Mouse (Mus musculus) CH12.LX (cell line): ENCODE results near the gene Exoc2. TPM values are rescaled to one million over a fixed set of nuclear protein-coding genes. Genes with fewer than 3 reads are reported as not detected.

Experiments
- DNase-seq: peaks from one replicate; pipeline ENCODE4 v3.0.0-alpha.2; 2013; ENCODE audit errors: extremely low read depth
- H3K27ac ChIP-seq: 2 replicates; pipeline ENCODE4 v1.5.1; 2012; ENCODE audit warnings: low read depth, mild to moderate bottlenecking, control low read depth, moderate library complexity; ENCODE audit not compliant: insufficient read depth
- H3K27me3 ChIP-seq: replicated peaks from 2 replicates; pipeline ENCODE3; 2012; ENCODE audit warnings: inconsistent platforms
- H3K36me3 ChIP-seq, 2 experiments: replicated peaks in 1 of 2; 2 replicates each; pipeline versions ENCODE3 to v1.6.1; 2012; ENCODE audit warnings: inconsistent platforms in 1 of 2, low read length in 1 of 2, mild to moderate bottlenecking in 1 of 2, mixed read lengths in 1 of 2, moderate library complexity in 1 of 2; ENCODE audit not compliant: control insufficient read depth in 1 of 2, insufficient read depth in 1 of 2
- H3K4me1 ChIP-seq, 2 experiments: 2 replicates each; pipeline ENCODE4 v1.6.1; 2012; ENCODE audit warnings: inconsistent platforms in 1 of 2, moderate library complexity in 1 of 2; ENCODE audit not compliant: insufficient read depth in 2 of 2, control insufficient read depth in 1 of 2
- H3K4me2 ChIP-seq: 2 replicates; pipeline ENCODE4 v1.6.1; 2012; ENCODE audit warnings: low read depth, mild to moderate bottlenecking, control low read depth; ENCODE audit not compliant: poor library complexity, insufficient read depth, severe bottlenecking
- H3K4me3 ChIP-seq, 3 experiments: fragments of 150-350 bp in 1 of 3; sonication (generic) in 1 of 3; replicated peaks in 1 of 3; 2 replicates each; pipeline versions ENCODE3 to v1.5.1; 2011 to 2012; ENCODE audit warnings: low read depth in 2 of 3, low read length in 2 of 3, mild to moderate bottlenecking in 2 of 3, moderate library complexity in 2 of 3, control low read depth in 1 of 3, improper control_type of control experiment in 1 of 3, inconsistent platforms in 1 of 3, mixed read lengths in 1 of 3; ENCODE audit not compliant: poor library complexity in 1 of 3
- H3K79me2 ChIP-seq: replicated peaks from 2 replicates; pipeline ENCODE4 v1.6.1; 2012; ENCODE audit warnings: mild to moderate bottlenecking, moderate library complexity; ENCODE audit not compliant: control insufficient read depth, poor library complexity, insufficient read depth, severe bottlenecking; ENCODE audit errors: extremely low read depth
- H3K9ac ChIP-seq: 2 replicates; pipeline ENCODE4 v1.6.1; 2012; ENCODE audit warnings: low read depth, mild to moderate bottlenecking, control low read depth, moderate library complexity; ENCODE audit not compliant: insufficient read depth
- H3K9me3 ChIP-seq: replicated peaks from 2 replicates; pipeline ENCODE3; 2012; ENCODE audit warnings: low read length, inconsistent platforms, mixed read lengths
- BHLHE40 ChIP-seq: IDR thresholded peaks from 2 replicates; pipeline ENCODE4 v1.6.1; 2011; ENCODE audit warnings: mild to moderate bottlenecking, low read depth, low read length, improper control_type of control experiment
- CHD1 ChIP-seq: IDR thresholded peaks from 2 replicates; pipeline ENCODE4 v1.6.1; 2012; ENCODE audit warnings: low read depth, low read length, improper control_type of control experiment, inconsistent platforms
- CHD2 ChIP-seq: IDR thresholded peaks from 2 replicates; pipeline ENCODE4 v1.6.1; 2011; ENCODE audit warnings: low read length, improper control_type of control experiment
- E2F4 ChIP-seq: IDR thresholded peaks from 2 replicates; pipeline ENCODE4 v1.6.1; 2011; ENCODE audit warnings: low read depth, low read length, improper control_type of control experiment; ENCODE audit not compliant: insufficient replicate concordance
- ELF1 ChIP-seq: IDR thresholded peaks from 2 replicates; pipeline ENCODE4 v1.6.1; 2014; ENCODE audit warnings: low read depth, mild to moderate bottlenecking, inconsistent platforms, low read length, improper control_type of control experiment
- EP300 ChIP-seq: IDR thresholded peaks from 2 replicates; pipeline ENCODE4 v1.6.1; 2011; ENCODE audit warnings: low read length, improper control_type of control experiment
- ETS1 ChIP-seq: conservative IDR thresholded peaks from 2 replicates; pipeline ENCODE4 v1.6.1; 2012; ENCODE audit warnings: low read depth, mild to moderate bottlenecking, inconsistent platforms, low read length, improper control_type of control experiment, moderate library complexity
- HCFC1 ChIP-seq: IDR thresholded peaks from 2 replicates; pipeline ENCODE4 v1.6.1; 2012; ENCODE audit warnings: low read depth, mild to moderate bottlenecking, inconsistent platforms, low read length, improper control_type of control experiment
- IRF4 ChIP-seq: IDR thresholded peaks from 2 replicates; pipeline ENCODE4 v1.6.1; 2014; ENCODE audit warnings: low read depth, mild to moderate bottlenecking, inconsistent platforms, low read length, improper control_type of control experiment
- JUND ChIP-seq: conservative IDR thresholded peaks from 2 replicates; pipeline ENCODE4 v1.6.1; 2011; ENCODE audit warnings: low read depth, low read length, improper control_type of control experiment
- KAT2A ChIP-seq: IDR thresholded peaks from 2 replicates; pipeline ENCODE4 v1.6.1; 2012; ENCODE audit warnings: low read length, improper control_type of control experiment, inconsistent platforms; ENCODE audit not compliant: insufficient replicate concordance
- MAFK ChIP-seq: IDR thresholded peaks from 2 replicates; pipeline ENCODE4 v1.6.1; 2011; ENCODE audit warnings: low read length, improper control_type of control experiment; ENCODE audit not compliant: insufficient replicate concordance
- MAX ChIP-seq: IDR thresholded peaks from 2 replicates; pipeline ENCODE4 v1.6.1; 2011; ENCODE audit warnings: low read length, improper control_type of control experiment
- MAZ ChIP-seq: IDR thresholded peaks from 2 replicates; pipeline ENCODE4 v1.6.1; 2012; ENCODE audit warnings: low read depth, mild to moderate bottlenecking, inconsistent platforms, low read length, improper control_type of control experiment, moderate library complexity
- MEF2A ChIP-seq: IDR thresholded peaks from 2 replicates; pipeline ENCODE4 v1.6.1; 2014; ENCODE audit warnings: low read depth, mild to moderate bottlenecking, inconsistent platforms, low read length, improper control_type of control experiment, borderline replicate concordance
- RAD21 ChIP-seq: IDR thresholded peaks from 2 replicates; pipeline ENCODE4 v1.6.1; 2011; ENCODE audit warnings: low read depth, mild to moderate bottlenecking, low read length, improper control_type of control experiment, moderate library complexity
- RCOR1 ChIP-seq: conservative IDR thresholded peaks from 2 replicates; pipeline ENCODE4 v1.6.1; 2012; ENCODE audit warnings: low read depth, mild to moderate bottlenecking, inconsistent platforms, low read length, improper control_type of control experiment
- SIN3A ChIP-seq: IDR thresholded peaks from 2 replicates; pipeline ENCODE4 v1.6.1; 2012; ENCODE audit warnings: low read length, improper control_type of control experiment, inconsistent platforms
- TCF12 ChIP-seq: IDR thresholded peaks from 2 replicates; pipeline ENCODE4 v1.6.1; 2014; ENCODE audit warnings: low read depth, mild to moderate bottlenecking, inconsistent platforms, low read length, improper control_type of control experiment
- ZC3H11A ChIP-seq: IDR thresholded peaks from 2 replicates; pipeline ENCODE4 v1.6.1; 2012; ENCODE audit warnings: low read depth, mild to moderate bottlenecking, inconsistent platforms, low read length, improper control_type of control experiment
- ZMIZ1 ChIP-seq: IDR thresholded peaks from 2 replicates; pipeline ENCODE4 v1.6.1; 2012; ENCODE audit warnings: low read depth, mild to moderate bottlenecking, inconsistent platforms, low read length, improper control_type of control experiment
- ZNF384 ChIP-seq: IDR thresholded peaks from 2 replicates; pipeline ENCODE4 v1.6.1; 2012; ENCODE audit warnings: low read depth, low read length, improper control_type of control experiment, inconsistent platforms
- dilution Hi-C: fragments of 300-500 bp; cut with MboI; formaldehyde crosslinking; loops from 2 replicates; pipeline ENCODE4 v1.14.3; 2020; ENCODE audit warnings: low sequenced_read_pairs; ENCODE audit not compliant: extremely low pct_unique_long_range_greater_than_20kb, extremely low pct_ligation_motif_present
- in situ Hi-C: fragments of 300-500 bp; cut with MboI; formaldehyde crosslinking; loops from 3 replicates; pipeline ENCODE4 v1.14.3; 2019; ENCODE audit warnings: low sequenced_read_pairs, low pct_ligation_motif_present, low pct_unique_long_range_greater_than_20kb, mixed read lengths
- polyA plus RNA-seq: library from polyadenylated mRNA; unstranded; fragments of >175 nt; gene quantifications from 2 replicates; pipeline ENCODE4 v1.2.1, GENCODE M21; 2012; ENCODE audit warnings: low read depth; ENCODE audit not compliant: insufficient read length
- total RNA-seq, 2 experiments: library from RNA; depleted of rRNA; stranded (reverse); fragments of 300-350 nt in 1 of 2; fragments of >200 nt in 1 of 2; gene quantifications; 2 replicates each; pipeline ENCODE4 v1.2.3; 2012 to 2014

Exoc2 gene
- total and polyA plus RNA-seq, 3 experiments = 21.1 to 33.0 (median 29.7) TPM

- H3K9ac ChIP-seq = no peak overlapping the region
- TF ChIP-seq MAX (no peak), E2F4 (no peak), MAZ (no peak), TCF12 (no peak), SIN3A (no peak), CHD2 (no peak), ZC3H11A (no peak), JUND (no peak)
- H3K79me2 ChIP-seq = no peaks in the 10 kb centered on the region
- no peak overlapping the region for H3K4me3 ChIP-seq
- H3K36me3 ChIP-seq = peaks cover 5 to 31% of the 10 kb centered on the region in 2 experiments
- no peaks in the 10 kb centered on the region for H3K9me3 ChIP-seq
- no peak overlapping the region for H3K27ac ChIP-seq
- in situ Hi-C loops = no loop called here
- dilution Hi-C loops = no loop called here
- no peak for DNase-seq
- H3K4me1 ChIP-seq = peaks cover 13 to 30% of the 10 kb centered on the region in 2 experiments
- H3K4me2 ChIP-seq = no peak overlapping the region
- H3K27me3 ChIP-seq = no peaks in the 10 kb centered on the region
Measured at GRCm38 (mm10) chr13:30834349-30834748, 139.5 kb downstream of the Exoc2 start.

DNA sequence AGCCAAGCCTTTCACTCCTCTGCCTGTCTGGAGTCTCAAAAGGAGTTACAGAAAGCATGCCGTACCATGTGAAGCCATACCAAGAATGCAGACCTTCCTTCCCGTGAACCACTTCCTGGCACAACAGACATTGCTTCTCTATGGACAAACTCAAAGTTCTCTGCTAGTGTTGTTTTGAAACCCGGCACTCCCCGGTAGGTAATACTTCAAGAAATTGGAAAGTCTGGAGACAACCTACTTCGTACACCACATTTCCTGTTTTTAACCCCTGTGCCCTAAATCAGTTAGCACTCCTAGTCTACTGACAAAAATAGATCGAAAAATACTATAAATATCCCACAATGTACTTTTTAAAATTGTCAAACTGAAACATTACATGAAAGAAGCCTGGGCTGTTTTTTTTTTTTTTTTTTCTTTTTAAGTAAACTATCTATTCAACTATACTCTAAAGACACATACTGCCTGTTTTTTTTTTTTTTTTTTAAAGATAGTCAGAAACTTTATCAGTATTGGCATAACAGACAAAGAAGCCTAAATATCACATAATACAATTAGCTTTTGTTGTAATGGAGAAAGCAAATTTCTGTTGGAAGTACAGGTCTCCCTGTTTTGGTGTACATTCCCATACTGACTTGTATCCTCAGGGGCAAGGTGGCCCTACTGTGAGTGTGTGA is 140.3 kb downstream of the Exoc2 start:
- dilution Hi-C loops = no loop called here
- Histone ChIP-seq H3K4me1 (peaks cover 13 to 30% of the 10 kb centered on the region in 2 experiments), H3K27ac (no peak overlapping the region), H3K36me3 (peaks cover 3 to 28% of the 10 kb centered on the region in 2 experiments), H3K9me3 (no peaks in the 10 kb centered on the region), H3K79me2 (no peaks in the 10 kb centered on the region), H3K9ac (peak overlapping the region; percentile 34; the same call in 1 of the 2 replicates), H3K4me2 (peak overlapping the region; percentile 66; the same call in 1 of the 2 replicates), H3K27me3 (no peaks in the 10 kb centered on the region), H3K4me3 (no peak overlapping the region)
- DNase-seq = no peak
- in situ Hi-C loops = no loop called here
- TF ChIP-seq ZMIZ1 (no peak), MAX (peak; percentile 44; the same call in 1 of the 2 replicates), CHD1 (peak; percentile 72; the same call in 1 of the 2 replicates), CHD2 (no peak), RAD21 (no peak; the same call in 1 of the 2 replicates), IRF4 (peak; percentile 68; the same call in 1 of the 2 replicates), EP300 (peak; percentile 78), MAZ (no peak), ZNF384 (peak; percentile 99), BHLHE40 (peak; percentile 66), KAT2A (no peak), ETS1 (peak; percentile 78; the same call in 1 of the 2 replicates), ELF1 (0 out of 2 replicates have a peak, but pooled peaks have one; percentile 43), TCF12 (peak; percentile 41; the same call in 1 of the 2 replicates), MAFK (0 out of 2 replicates have a peak, but pooled peaks have one; percentile 23), SIN3A (peak; percentile 70; the same call in 1 of the 2 replicates), HCFC1 (peak; percentile 41), RCOR1 (0 out of 2 replicates have a peak, but pooled peaks have one; percentile 36), JUND (peak; percentile 64; the same call in 1 of the 2 replicates), MEF2A (peak; percentile 98)
